Mouse (Mus musculus): ENCODE results near the gene Lrrc49. TPM values are rescaled to one million over a fixed set of nuclear protein-coding genes. Genes with fewer than 3 reads are reported as not detected.

Gene Lrrc49
- total RNA-seq, 4 experiments from 2014 or later, result 1.7 to 3.3 (median 1.9) TPM

- DNase-seq (ENCODE audit: low spot score in 2 of 2), result no peak
Measured at GRCm38 (mm10) chr9:60676429-60676828, 11.5 kb downstream of the Lrrc49 start.

- no peak for DNase-seq (ENCODE audit: low spot score in 2 of 2)
Measured at GRCm38 (mm10) chr9:60674780-60675179, 13.2 kb downstream of the Lrrc49 start.

GRCm38 (mm10) chr9:60672568-60672967 is 15.4 kb downstream of the Lrrc49 start:
- no peak for DNase-seq (ENCODE audit: low spot score in 2 of 2)

GRCm38 (mm10) chr9:60668886-60669285 is 19.1 kb downstream of the Lrrc49 start:
- no peak for DNase-seq (ENCODE audit: low spot score in 2 of 2)

GRCm38 (mm10) chr9:60665535-60665934 is 22.4 kb downstream of the Lrrc49 start:
- no peak for DNase-seq (ENCODE audit: low spot score in 2 of 2)

- DNase-seq (ENCODE audit: low spot score in 2 of 2), result no peak
Measured at GRCm38 (mm10) chr9:60664866-60665265, 23.1 kb downstream of the Lrrc49 start.

GRCm38 (mm10) chr9:60664385-60664784 is 23.6 kb downstream of the Lrrc49 start:
- DNase-seq (ENCODE audit: low spot score in 2 of 2), result peak; percentile 53 to 74

- DNase-seq (ENCODE audit: low spot score in 2 of 2), result no peak
Measured at GRCm38 (mm10) chr9:60662936-60663335, 25.0 kb downstream of the Lrrc49 start.

GRCm38 (mm10) chr9:60653582-60653981 is 34.4 kb downstream of the Lrrc49 start:
- DNase-seq (ENCODE audit: low spot score in 2 of 2), result no peak

- DNase-seq (ENCODE audit: low spot score in 2 of 2), result no peak
Measured at GRCm38 (mm10) chr9:60653137-60653536, 34.8 kb downstream of the Lrrc49 start.

- no peak for DNase-seq (ENCODE audit: low spot score in 2 of 2)
Measured at GRCm38 (mm10) chr9:60650277-60650676, 37.7 kb downstream of the Lrrc49 start.

GRCm38 (mm10) chr9:60648981-60649975 is 38.7 kb downstream of the Lrrc49 start:
- peak in 1 of 2 experiments; percentile 7 for DNase-seq (ENCODE audit: low spot score in 2 of 2)

- no peak for DNase-seq (ENCODE audit: low spot score in 2 of 2)
Measured at GRCm38 (mm10) chr9:60633601-60634000, 54.4 kb downstream of the Lrrc49 start.

- DNase-seq (ENCODE audit: low spot score in 2 of 2), result no peak
Measured at GRCm38 (mm10) chr9:60626311-60626791, 61.6 kb downstream of the Lrrc49 start.

GRCm38 (mm10) chr9:60625895-60626294 is 62.1 kb downstream of the Lrrc49 start:
- no peak for DNase-seq (ENCODE audit: low spot score in 2 of 2)

GRCm38 (mm10) chr9:60616946-60617345 is 71.0 kb downstream of the Lrrc49 start:
- peak in 1 of 2 experiments; percentile 17 for DNase-seq (ENCODE audit: low spot score in 2 of 2)

GRCm38 (mm10) chr9:60616359-60616758 is 71.6 kb downstream of the Lrrc49 start:
- no peak for DNase-seq (ENCODE audit: low spot score in 2 of 2)

GRCm38 (mm10) chr9:60612260-60612659 is 75.7 kb downstream of the Lrrc49 start:
- no peak for DNase-seq (ENCODE audit: low spot score in 2 of 2)

GRCm38 (mm10) chr9:60610194-60610593 is 77.8 kb downstream of the Lrrc49 start:
- DNase-seq (ENCODE audit: low spot score in 2 of 2), result no peak

GRCm38 (mm10) chr9:60608857-60609256 is 79.1 kb downstream of the Lrrc49 start:
- DNase-seq (ENCODE audit: low spot score in 2 of 2), result no peak

GRCm38 (mm10) chr9:60608086-60608485 is 79.9 kb downstream of the Lrrc49 start:
- DNase-seq (ENCODE audit: low spot score in 2 of 2), result no peak

GRCm38 (mm10) chr9:60604971-60605370 is 83.0 kb downstream of the Lrrc49 start:
- peak in 1 of 2 experiments; percentile 27 for DNase-seq (ENCODE audit: low spot score in 2 of 2)

- no peak for DNase-seq (ENCODE audit: low spot score in 2 of 2)
Measured at GRCm38 (mm10) chr9:60601936-60602335, 86.0 kb downstream of the Lrrc49 start.

Data from gastrocnemius, adult 8-10 months (tissue).